Mouse (Mus musculus) ES-Bruce4 (cell line): ENCODE measurements around the gene Asb1.

Experiments
- CTCF ChIP-seq: IDR thresholded peaks from one replicate; pipeline ENCODE4 v1.8.1; 2011; ENCODE audit warnings: low read depth, low read length
- EP300 ChIP-seq: IDR thresholded peaks from 2 replicates; pipeline ENCODE4 v1.6.1; 2011; ENCODE audit warnings: low read depth, low read length; ENCODE audit not compliant: insufficient read depth
- POLR2A ChIP-seq: IDR thresholded peaks from one replicate; pipeline ENCODE4 v1.8.1; 2011; ENCODE audit warnings: low read length; ENCODE audit not compliant: insufficient read depth

- TF ChIP-seq CTCF (no peak), POLR2A (no peak), EP300 (no peak)
Observed at GRCm38 (mm10) chr1:91577883-91578517, 37.7 kb downstream of the Asb1 start.
